Mouse (Mus musculus): ENCODE results near the gene Vwa5b2. TPM values are rescaled to one million over a fixed set of nuclear protein-coding genes. Genes with fewer than 3 reads are reported as not detected.

Gene Vwa5b2
- polyA plus RNA-seq, 1 experiment from 2014 or later = 0.19 TPM

DNA sequence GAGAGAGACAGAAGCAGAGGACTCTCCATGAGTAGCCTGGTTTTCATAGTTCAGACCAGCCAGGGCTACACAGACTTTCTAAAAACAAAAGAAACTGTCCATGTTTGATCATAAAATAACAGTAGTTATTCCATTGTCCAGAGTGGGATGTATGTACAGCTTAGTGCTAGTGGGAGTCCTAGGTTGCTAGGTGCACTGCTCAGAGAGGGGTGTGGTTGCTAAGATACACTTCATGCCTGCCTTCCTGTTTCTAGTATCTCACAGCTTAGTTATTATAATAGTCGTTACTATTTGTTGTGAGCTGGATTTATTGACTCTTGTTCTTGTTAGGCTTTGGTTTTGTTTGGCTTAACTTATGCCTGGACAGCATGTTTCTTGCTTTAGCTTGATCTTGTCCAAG lies 24.2 kb upstream of the Vwa5b2 start:
- Histone ChIP-seq H3K4me3 (no peak overlapping the region), H3K9me3 (no peaks in the 10 kb centered on the region), H3K36me3 (peaks cover 32% of the 10 kb centered on the region), H3K4me2 (no peak overlapping the region), H3K4me1 (no peaks in the 10 kb centered on the region), H3K9ac (no peak overlapping the region), H3K27ac (replicated peaks) (no peak overlapping the region), H3K27me3 (replicated peaks) (no peaks in the 10 kb centered on the region)
- 60% methylated on average over 1 of the region's 1 CpGs for WGBS
- ATAC-seq (ENCODE audit: extremely low read depth, insufficient number of reproducible peaks, low FRiP score, low TSS enrichment) = no peak

DNA sequence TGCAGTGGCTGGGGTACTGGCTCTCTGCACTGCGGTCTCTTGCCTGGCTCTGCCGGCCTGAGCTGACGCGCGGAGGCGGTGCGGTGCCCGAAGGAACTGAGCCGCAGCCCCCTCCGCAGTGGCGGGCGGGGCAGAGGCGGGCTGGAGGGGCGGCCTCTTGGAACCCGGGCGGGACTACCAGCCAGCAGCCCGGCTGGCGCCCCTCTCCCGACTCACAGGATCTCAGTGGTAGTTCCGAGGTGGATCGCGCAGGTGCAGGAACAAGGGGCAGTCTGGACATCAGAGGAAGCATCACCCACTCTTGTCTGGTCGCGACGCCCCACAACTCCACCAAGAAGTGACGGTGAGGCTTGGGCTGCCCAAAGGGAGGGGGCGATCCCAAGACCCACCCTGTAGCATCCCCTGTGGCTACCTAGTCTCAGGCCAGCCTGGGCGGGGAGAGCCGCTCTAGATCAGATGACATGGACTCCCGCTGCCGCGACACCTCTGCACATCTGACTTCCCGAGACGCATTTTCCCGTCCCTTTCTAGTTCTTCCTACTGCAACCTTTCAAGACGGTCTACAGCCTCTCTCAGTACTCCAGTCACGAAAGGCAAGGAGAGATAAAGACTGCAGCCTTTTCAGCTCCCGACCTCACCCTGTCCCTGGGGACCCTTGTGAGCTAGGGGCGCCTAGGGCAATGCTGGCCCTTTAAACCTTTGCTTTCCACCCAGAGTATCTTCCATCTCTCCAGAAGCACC lies 838 bp downstream of the Vwa5b2 start:
- WGBS = 0% methylated on average over 39 of the region's 39 CpGs
- Histone ChIP-seq H3K4me1 (peaks cover 24% of the 10 kb centered on the region), H3K27me3 (replicated peaks) (peaks cover 74% of the 10 kb centered on the region), H3K4me2 (peak overlapping the region; percentile 91), H3K27ac (replicated peaks) (no peak overlapping the region), H3K4me3 (peak overlapping the region; percentile 56), H3K9me3 (no peaks in the 10 kb centered on the region), H3K9ac (peak overlapping the region; percentile 71), H3K36me3 (no peaks in the 10 kb centered on the region)
- 0 out of 2 replicates have a peak, but pooled peaks have one; percentile 37 for ATAC-seq (ENCODE audit: extremely low read depth, insufficient number of reproducible peaks, low FRiP score, low TSS enrichment)

DNA sequence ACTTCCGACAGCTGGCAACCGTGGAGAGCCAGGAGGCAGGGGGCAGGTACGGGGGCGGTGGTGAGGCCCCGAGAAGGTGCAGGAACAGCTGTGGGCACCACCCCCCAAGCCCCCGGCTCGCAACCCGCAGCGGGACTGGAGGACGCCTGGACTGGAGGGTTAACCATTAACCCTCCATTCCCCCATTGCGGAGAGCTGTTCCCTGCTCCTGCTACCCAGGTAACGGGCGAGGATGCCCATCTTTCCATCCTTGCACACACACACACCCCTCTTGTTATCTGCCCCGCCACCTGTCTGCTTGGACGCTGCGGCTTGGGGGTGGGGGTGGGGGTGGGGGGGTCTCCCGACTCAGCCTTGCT lies 1.4 kb downstream of the Vwa5b2 start:
- Histone ChIP-seq H3K36me3 (no peaks in the 10 kb centered on the region), H3K9ac (no peak overlapping the region), H3K9me3 (no peaks in the 10 kb centered on the region), H3K4me3 (peak overlapping the region; percentile 56), H3K27ac (replicated peaks) (no peak overlapping the region), H3K27me3 (replicated peaks) (peaks cover 79% of the 10 kb centered on the region), H3K4me2 (peak overlapping the region; percentile 91), H3K4me1 (peaks cover 24% of the 10 kb centered on the region)
- no peak for ATAC-seq (ENCODE audit: extremely low read depth, insufficient number of reproducible peaks, low FRiP score, low TSS enrichment)
- WGBS = 3% methylated on average over 17 of the region's 17 CpGs

DNA sequence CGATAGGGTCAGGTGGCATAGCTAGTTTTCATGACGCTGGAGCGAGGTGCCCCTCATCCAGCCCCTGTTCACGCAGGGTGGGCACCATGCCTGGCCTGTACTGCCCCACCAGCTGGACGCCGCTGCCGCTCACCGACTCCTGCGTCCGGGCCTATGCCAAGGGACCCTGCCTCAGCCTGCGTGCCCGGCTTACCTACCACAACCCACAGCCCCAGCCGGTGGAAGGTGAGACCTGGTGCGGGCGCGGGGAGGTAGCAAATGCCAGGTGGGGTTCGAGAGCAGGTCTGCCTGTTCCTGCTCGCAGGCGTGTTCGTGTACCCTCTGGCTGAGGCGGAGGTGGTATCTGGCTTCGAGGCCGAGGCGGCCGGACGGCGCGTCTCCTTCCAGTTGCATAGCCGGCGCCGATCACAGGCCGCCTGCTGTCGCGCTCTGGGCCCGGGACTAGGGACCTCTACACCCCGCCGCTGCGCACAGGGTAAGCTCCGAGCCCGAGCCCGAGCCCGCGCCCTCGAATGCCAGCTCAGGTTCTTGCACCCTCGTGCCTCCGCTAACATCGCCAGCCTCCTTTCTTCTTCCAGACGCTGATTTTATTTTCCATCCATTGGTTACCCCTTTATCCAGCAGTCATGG lies 1.9 kb downstream of the Vwa5b2 start:
- H3K36me3 ChIP-seq = no peaks in the 10 kb centered on the region
- H3K4me2 ChIP-seq = peak overlapping the region; percentile 91
- H3K27ac ChIP-seq (replicated peaks) = no peak overlapping the region
- ATAC-seq (ENCODE audit: extremely low read depth, insufficient number of reproducible peaks, low FRiP score, low TSS enrichment) = no peak
- H3K27me3 ChIP-seq (replicated peaks) = peaks cover 84% of the 10 kb centered on the region
- 0 out of 2 replicates have a peak overlapping the region, but pooled peaks have one; percentile 11 for H3K9ac ChIP-seq
- peak overlapping the region; percentile 56 for H3K4me3 ChIP-seq
- WGBS = 5% methylated on average over 48 of the region's 48 CpGs
- H3K9me3 ChIP-seq = no peaks in the 10 kb centered on the region
- H3K4me1 ChIP-seq = peaks cover 24% of the 10 kb centered on the region

DNA sequence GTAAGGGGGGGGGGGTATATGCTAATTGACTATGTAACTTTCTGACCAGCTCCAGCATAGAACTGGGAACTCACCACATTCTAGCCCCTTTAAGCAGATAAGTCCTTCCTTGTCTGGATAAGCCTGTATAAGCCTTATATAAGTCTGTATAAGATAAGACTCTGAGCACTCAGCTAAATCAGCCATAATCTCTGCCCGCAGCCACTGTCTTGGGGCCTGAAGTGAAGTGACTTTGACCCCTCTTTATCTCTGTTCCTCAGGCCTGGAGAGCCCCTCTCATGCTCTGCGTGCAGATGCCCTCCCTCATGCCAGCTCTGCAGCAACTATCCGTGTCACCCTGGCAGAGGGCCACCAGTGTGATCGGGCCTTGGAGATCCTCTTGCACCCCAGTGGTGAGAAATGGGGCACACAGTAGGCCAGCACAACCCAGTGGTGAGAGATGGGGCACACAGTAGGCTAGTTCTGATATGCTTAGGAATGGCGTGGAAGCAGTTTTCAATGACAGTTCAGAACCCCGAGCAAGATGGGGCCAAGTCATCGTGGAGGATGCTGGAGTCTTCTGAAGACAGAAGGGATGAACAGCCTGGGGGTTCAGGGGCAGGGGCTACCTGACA lies 5.9 kb downstream of the Vwa5b2 start:
- H3K9ac ChIP-seq = no peak overlapping the region
- no peak overlapping the region for H3K4me2 ChIP-seq
- H3K4me1 ChIP-seq = peaks cover 13% of the 10 kb centered on the region
- ATAC-seq (ENCODE audit: extremely low read depth, insufficient number of reproducible peaks, low FRiP score, low TSS enrichment) = no peak
- H3K27ac ChIP-seq (replicated peaks) = no peak overlapping the region
- H3K36me3 ChIP-seq = no peaks in the 10 kb centered on the region
- 61% methylated on average over 7 of the region's 7 CpGs for WGBS
- H3K9me3 ChIP-seq = no peaks in the 10 kb centered on the region
- no peak overlapping the region for H3K4me3 ChIP-seq
- H3K27me3 ChIP-seq (replicated peaks) = peaks cover 62% of the 10 kb centered on the region

DNA sequence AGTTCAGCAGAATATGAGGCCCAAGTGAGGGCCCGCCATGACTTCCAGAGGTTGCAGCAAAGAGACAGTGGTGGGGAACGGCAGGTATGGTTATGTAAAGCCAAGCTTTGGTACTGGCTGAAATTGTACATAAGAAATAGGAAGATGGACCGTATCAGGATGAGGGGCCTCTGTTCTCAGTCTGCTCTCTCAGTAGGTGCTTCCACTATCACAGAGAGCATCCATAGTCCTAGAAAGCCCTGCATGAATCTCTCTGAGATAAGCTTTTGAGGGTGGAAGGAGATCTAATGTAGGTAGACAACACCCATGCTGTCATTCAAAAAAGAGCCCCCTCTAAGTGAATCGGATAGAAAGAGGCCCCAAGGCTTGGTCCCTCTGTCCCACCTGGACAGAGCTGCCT lies 6.5 kb downstream of the Vwa5b2 start:
- Histone ChIP-seq H3K27me3 (replicated peaks) (peaks cover 57% of the 10 kb centered on the region), H3K9me3 (no peaks in the 10 kb centered on the region), H3K9ac (no peak overlapping the region), H3K4me1 (peaks cover 7% of the 10 kb centered on the region), H3K27ac (replicated peaks) (no peak overlapping the region), H3K36me3 (no peaks in the 10 kb centered on the region), H3K4me3 (no peak overlapping the region), H3K4me2 (no peak overlapping the region)
- 75% methylated on average over 4 of the region's 4 CpGs for WGBS
- ATAC-seq (ENCODE audit: extremely low read depth, insufficient number of reproducible peaks, low FRiP score, low TSS enrichment) = no peak

DNA sequence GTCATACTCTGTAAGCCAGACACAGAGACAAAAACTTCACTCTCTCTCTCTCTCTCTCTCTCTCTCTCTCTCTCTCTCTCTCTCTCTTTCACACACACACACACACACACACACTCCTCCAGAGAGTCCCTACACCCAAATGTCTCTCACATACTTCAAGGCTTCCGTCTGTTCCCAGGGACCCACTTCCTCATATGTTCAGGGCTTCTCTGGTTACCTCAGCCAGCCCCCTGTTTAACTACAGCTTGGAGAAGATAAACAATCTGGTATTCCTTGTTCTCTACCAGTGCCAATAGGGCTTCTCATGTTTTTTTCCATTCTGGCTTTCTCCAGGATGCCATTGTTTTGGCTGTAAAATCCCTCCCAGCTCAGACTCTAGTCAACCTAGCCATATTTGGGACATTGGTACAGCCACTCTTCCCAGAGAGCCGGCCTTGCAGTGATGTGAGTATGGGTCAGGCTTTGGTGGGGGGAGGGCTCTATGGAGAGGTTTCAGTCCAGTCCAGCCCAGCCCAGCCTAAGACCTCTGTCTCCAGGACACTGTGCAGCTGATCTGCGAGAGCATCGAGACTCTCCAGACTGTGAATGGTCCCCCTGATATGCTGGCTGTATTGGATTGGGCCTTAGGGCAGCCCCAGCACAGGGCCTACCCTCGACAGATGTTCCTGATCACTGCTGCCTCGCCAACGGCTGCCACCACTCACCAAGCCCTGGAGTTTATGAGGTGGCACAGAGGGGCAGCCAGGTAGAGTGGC lies 7.6 kb downstream of the Vwa5b2 start:
- H3K9ac ChIP-seq = no peak overlapping the region
- ATAC-seq (ENCODE audit: extremely low read depth, insufficient number of reproducible peaks, low FRiP score, low TSS enrichment) = no peak

DNA sequence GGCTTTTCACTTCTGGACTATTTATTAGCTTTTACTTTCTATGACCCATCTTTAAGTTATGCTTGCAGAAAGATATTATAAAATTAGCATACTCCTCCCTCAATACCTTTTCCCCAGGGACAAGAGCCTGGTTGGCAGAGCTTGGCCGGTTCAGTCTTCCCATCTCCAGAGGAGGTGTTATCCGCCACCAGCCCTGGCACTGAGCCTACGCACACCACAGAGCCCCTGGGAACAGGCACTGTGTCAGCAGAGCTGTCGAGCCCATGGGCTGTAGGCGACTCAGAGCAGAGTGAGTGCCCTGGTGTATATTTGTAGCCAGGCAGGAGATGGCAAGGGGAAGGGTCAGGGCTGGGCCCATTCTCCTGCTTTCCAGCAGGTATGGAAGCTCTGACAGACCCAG lies 11.2 kb downstream of the Vwa5b2 start:
- 56% methylated on average over 5 of the region's 5 CpGs for WGBS
- Histone ChIP-seq H3K9ac (no peak overlapping the region), H3K4me1 (no peaks in the 10 kb centered on the region), H3K27ac (replicated peaks) (no peak overlapping the region), H3K9me3 (no peaks in the 10 kb centered on the region), H3K27me3 (replicated peaks) (peaks cover 11% of the 10 kb centered on the region), H3K36me3 (peaks cover 16% of the 10 kb centered on the region), H3K4me3 (no peak overlapping the region), H3K4me2 (no peak overlapping the region)
- no peak for ATAC-seq (ENCODE audit: extremely low read depth, insufficient number of reproducible peaks, low FRiP score, low TSS enrichment)

More for the DNA sequence above, 7.6 kb downstream of the Vwa5b2 start:
- H3K4me3 ChIP-seq = no peak overlapping the region
- H3K4me2 ChIP-seq = no peak overlapping the region
- H3K36me3 ChIP-seq = no peaks in the 10 kb centered on the region
- no peak overlapping the region for H3K27ac ChIP-seq (replicated peaks)
- H3K27me3 ChIP-seq (replicated peaks) = peaks cover 47% of the 10 kb centered on the region
- 52% methylated on average over 7 of the region's 7 CpGs for WGBS
- no peaks in the 10 kb centered on the region for H3K4me1 ChIP-seq
- no peaks in the 10 kb centered on the region for H3K9me3 ChIP-seq

DNA sequence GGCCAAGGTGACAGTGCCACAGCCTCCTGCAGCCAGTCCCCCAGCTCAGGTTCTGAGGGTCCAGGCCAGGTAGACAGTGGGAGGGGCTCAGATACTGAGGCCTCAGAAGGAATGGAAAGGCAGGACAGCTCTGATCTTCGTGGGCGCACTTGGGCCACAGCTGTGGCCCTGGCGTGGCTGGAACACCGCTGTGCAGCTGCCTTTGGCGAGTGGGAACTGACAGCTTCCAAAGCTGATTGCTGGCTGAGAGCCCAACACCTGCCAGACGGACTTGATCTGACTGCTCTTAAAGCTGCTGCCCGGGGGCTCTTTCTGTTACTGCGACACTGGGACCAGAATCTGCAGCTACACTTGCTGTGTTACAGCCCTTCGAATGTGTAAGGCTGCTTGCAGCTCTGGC lies 15.4 kb downstream of the Vwa5b2 start:
- Histone ChIP-seq H3K27ac (replicated peaks) (no peak overlapping the region), H3K4me1 (peaks cover 6% of the 10 kb centered on the region), H3K9me3 (no peaks in the 10 kb centered on the region), H3K4me3 (no peak overlapping the region), H3K9ac (no peak overlapping the region), H3K27me3 (replicated peaks) (peaks cover 2% of the 10 kb centered on the region; the same call in 1 of the 2 replicates), H3K36me3 (peaks cover 43% of the 10 kb centered on the region), H3K4me2 (no peak overlapping the region)
- ATAC-seq (ENCODE audit: extremely low read depth, insufficient number of reproducible peaks, low FRiP score, low TSS enrichment) = no peak
- WGBS = 57% methylated on average over 9 of the region's 9 CpGs

DNA sequence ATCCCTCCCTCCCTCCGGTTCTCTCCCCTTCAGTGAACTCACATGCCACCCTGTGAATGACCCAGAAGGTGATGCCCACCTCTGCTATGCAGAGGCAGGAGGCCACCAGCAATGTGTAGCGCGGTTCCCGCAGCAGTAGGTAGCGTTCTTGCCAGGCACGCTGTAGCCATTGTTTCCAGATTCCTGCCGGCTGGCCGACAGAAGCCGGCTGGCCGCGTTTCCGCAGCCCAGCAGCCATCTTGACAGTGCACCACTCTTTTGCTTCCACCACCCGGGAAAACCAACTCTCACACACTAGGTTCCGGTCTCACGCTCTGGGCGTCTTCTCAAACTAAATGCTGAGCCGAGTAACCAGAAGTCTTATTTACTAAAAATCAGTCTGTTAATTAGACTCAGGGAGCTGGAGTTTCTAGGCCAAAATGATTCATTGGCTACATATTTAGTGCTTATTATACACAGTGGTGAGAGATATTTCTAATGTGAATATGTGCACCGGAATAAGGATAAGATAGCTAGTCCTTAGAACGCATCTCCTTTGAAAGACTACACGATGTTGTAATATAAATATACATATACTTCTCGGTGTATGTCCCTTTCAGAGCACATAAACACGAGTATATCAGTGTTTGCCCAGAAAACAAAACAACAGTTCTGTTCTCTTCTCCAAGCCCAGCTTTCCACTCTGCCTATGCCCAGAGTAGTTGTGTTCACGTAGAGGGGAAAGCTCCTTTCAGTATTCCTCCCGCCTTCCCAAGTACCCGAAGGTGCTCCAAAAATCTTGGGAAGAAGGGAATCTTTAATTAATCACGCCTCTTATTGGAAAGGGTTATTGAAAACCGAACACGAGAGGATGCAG lies 21.5 kb downstream of the Vwa5b2 start:
- H3K9me3 ChIP-seq = no peaks in the 10 kb centered on the region
- H3K27ac ChIP-seq (replicated peaks) = peak overlapping the region; percentile 79
- peak overlapping the region; percentile 97 for H3K4me2 ChIP-seq
- peak overlapping the region; percentile 90 for H3K9ac ChIP-seq
- peaks cover 21% of the 10 kb centered on the region for H3K4me1 ChIP-seq
- under 1% methylated on average over 28 of the region's 28 CpGs for WGBS
- H3K4me3 ChIP-seq = peak overlapping the region; percentile 84
- H3K36me3 ChIP-seq = peaks cover 25% of the 10 kb centered on the region
- H3K27me3 ChIP-seq (replicated peaks) = no peaks in the 10 kb centered on the region
- 0 out of 2 replicates have a peak, but pooled peaks have one; percentile 59 for ATAC-seq (ENCODE audit: extremely low read depth, insufficient number of reproducible peaks, low FRiP score, low TSS enrichment)
